Mouse (Mus musculus): Measurements from ENCODE around the gene Inpp5k. TPM values are rescaled to one million over a fixed set of nuclear protein-coding genes. Genes with fewer than 3 reads are reported as not detected.
A peak's percentile ranks its signal among the peaks of the same experiment; 100 is the strongest.

The Inpp5k gene
- polyA plus RNA-seq, 1 experiment from 2014 or later = 45.1 TPM

- peaks cover 29% of the 10 kb centered on the region for H3K4me1 ChIP-seq
- H3K27ac ChIP-seq = peak within 1 kb of the TSS; percentile 57; the same call in 1 of the 2 replicates
- H3K9ac ChIP-seq = peak within 1 kb of the TSS; percentile 59; the same call in 1 of the 2 replicates
- H3K4me3 ChIP-seq = peak within 1 kb of the TSS; percentile 48
- no peaks in the 10 kb centered on the region for H3K36me3 ChIP-seq (replicated peaks)
- 67% methylated on average over 7 of the region's 7 CpGs for WGBS
- H3K27me3 ChIP-seq (replicated peaks) = peaks cover 29% of the 10 kb centered on the region
- H3K4me2 ChIP-seq = peak within 1 kb of the TSS; percentile 93
- H3K9me3 ChIP-seq = no peaks in the 10 kb centered on the region
- ATAC-seq (replicated peaks) = no peak
These were observed 19.5 kb downstream of the Inpp5k start, which contains the start of gene Myo1c for GRCm38 (mm10) chr11:75650311-75650710. Myo1c (plus strand) TSS chr11:75650504.

- no peak for ATAC-seq (replicated peaks)
- peak overlapping the region; percentile 59; the same call in 1 of the 2 replicates for H3K9ac ChIP-seq
- H3K4me3 ChIP-seq = peak overlapping the region; percentile 48
- H3K9me3 ChIP-seq = no peaks in the 10 kb centered on the region
- H3K4me1 ChIP-seq = peaks cover 35% of the 10 kb centered on the region
- H3K27ac ChIP-seq = peak overlapping the region; percentile 57; the same call in 1 of the 2 replicates
- no peaks in the 10 kb centered on the region for H3K36me3 ChIP-seq (replicated peaks)
- H3K27me3 ChIP-seq (replicated peaks) = peaks cover 32% of the 10 kb centered on the region
- peak overlapping the region; percentile 93 for H3K4me2 ChIP-seq
- WGBS = 47% methylated on average over 13 of the region's 13 CpGs
These were observed 20.2 kb downstream of the Inpp5k start for GRCm38 (mm10) chr11:75650958-75651425.

- H3K27ac ChIP-seq = peak overlapping the region; percentile 57
- under 1% methylated on average over 54 of the region's 54 CpGs for WGBS
- H3K4me2 ChIP-seq = peak overlapping the region; percentile 93
- peaks cover 32% of the 10 kb centered on the region for H3K27me3 ChIP-seq (replicated peaks)
- peak overlapping the region; percentile 59 for H3K9ac ChIP-seq
- peaks cover 42% of the 10 kb centered on the region for H3K4me1 ChIP-seq
- H3K36me3 ChIP-seq (replicated peaks) = no peaks in the 10 kb centered on the region
- H3K9me3 ChIP-seq = no peaks in the 10 kb centered on the region
- peak; percentile 57 for ATAC-seq (replicated peaks)
- H3K4me3 ChIP-seq = peak overlapping the region; percentile 48
These were observed 20.8 kb downstream of the Inpp5k start for GRCm38 (mm10) chr11:75651426-75652221.

- WGBS = 21% methylated on average over 20 of the region's 20 CpGs
- H3K4me3 ChIP-seq = peak overlapping the region; percentile 48
- H3K27me3 ChIP-seq (replicated peaks) = peaks cover 32% of the 10 kb centered on the region
- no peak overlapping the region for H3K27ac ChIP-seq
- peaks cover 43% of the 10 kb centered on the region for H3K4me1 ChIP-seq
- no peaks in the 10 kb centered on the region for H3K9me3 ChIP-seq
- H3K9ac ChIP-seq = peak overlapping the region; percentile 59
- no peak for ATAC-seq (replicated peaks)
- no peaks in the 10 kb centered on the region for H3K36me3 ChIP-seq (replicated peaks)
- H3K4me2 ChIP-seq = peak overlapping the region; percentile 93
These were observed 21.6 kb downstream of the Inpp5k start for GRCm38 (mm10) chr11:75652222-75652941.

GRCm38 (mm10) chr11:75652942-75653684, 22.3 kb downstream of the Inpp5k start:
- Histone ChIP-seq H3K27ac (no peak overlapping the region), H3K4me1 (peaks cover 43% of the 10 kb centered on the region), H3K4me3 (peak overlapping the region; percentile 46), H3K9me3 (no peaks in the 10 kb centered on the region), H3K36me3 (replicated peaks) (no peaks in the 10 kb centered on the region), H3K4me2 (peak overlapping the region; percentile 83; the same call in 1 of the 2 replicates), H3K9ac (no peak overlapping the region), H3K27me3 (replicated peaks) (peaks cover 32% of the 10 kb centered on the region)
- WGBS = 31% methylated on average over 14 of the region's 14 CpGs
- no peak for ATAC-seq (replicated peaks)

GRCm38 (mm10) chr11:75653781-75654470, 23.1 kb downstream of the Inpp5k start:
- Histone ChIP-seq H3K27me3 (replicated peaks) (peaks cover 32% of the 10 kb centered on the region), H3K9me3 (no peaks in the 10 kb centered on the region), H3K27ac (no peak overlapping the region), H3K4me3 (peak overlapping the region; percentile 46), H3K9ac (peak overlapping the region; percentile 36), H3K4me1 (peaks cover 43% of the 10 kb centered on the region), H3K36me3 (replicated peaks) (no peaks in the 10 kb centered on the region), H3K4me2 (peak overlapping the region; percentile 83)
- WGBS = 2% methylated on average over 31 of the region's 45 CpGs
- ATAC-seq (replicated peaks) = peak; percentile 40

GRCm38 (mm10) chr11:75654471-75655390, 23.9 kb downstream of the Inpp5k start:
- Histone ChIP-seq H3K9me3 (no peaks in the 10 kb centered on the region), H3K4me2 (peak overlapping the region; percentile 83), H3K27ac (no peak overlapping the region), H3K27me3 (replicated peaks) (peaks cover 32% of the 10 kb centered on the region), H3K4me3 (peak overlapping the region; percentile 69), H3K9ac (peak overlapping the region; percentile 36; the same call in 1 of the 2 replicates), H3K4me1 (peaks cover 43% of the 10 kb centered on the region), H3K36me3 (replicated peaks) (no peaks in the 10 kb centered on the region)
- 43% methylated on average over 25 of the region's 25 CpGs for WGBS
- no peak for ATAC-seq (replicated peaks)

GRCm38 (mm10) chr11:75655621-75656545, 25.1 kb downstream of the Inpp5k start:
- H3K4me1 ChIP-seq = peaks cover 43% of the 10 kb centered on the region
- H3K36me3 ChIP-seq (replicated peaks) = no peaks in the 10 kb centered on the region
- H3K27me3 ChIP-seq (replicated peaks) = peaks cover 32% of the 10 kb centered on the region
- no peak overlapping the region for H3K27ac ChIP-seq
- H3K4me3 ChIP-seq = peak overlapping the region; percentile 69
- ATAC-seq (replicated peaks) = no peak
- no peaks in the 10 kb centered on the region for H3K9me3 ChIP-seq
- 2% methylated on average over 78 of the region's 78 CpGs for WGBS
- peak overlapping the region; percentile 54 for H3K9ac ChIP-seq
- peak overlapping the region; percentile 98 for H3K4me2 ChIP-seq

GRCm38 (mm10) chr11:75656621-75657590, 26.1 kb downstream of the Inpp5k start:
- Histone ChIP-seq H3K9me3 (no peaks in the 10 kb centered on the region), H3K4me1 (peaks cover 34% of the 10 kb centered on the region), H3K27ac (no peak overlapping the region), H3K36me3 (replicated peaks) (no peaks in the 10 kb centered on the region), H3K9ac (no peak overlapping the region), H3K4me2 (peak overlapping the region; percentile 98), H3K4me3 (peak overlapping the region; percentile 69), H3K27me3 (replicated peaks) (peaks cover 32% of the 10 kb centered on the region)
- no peak for ATAC-seq (replicated peaks)
- WGBS = 61% methylated on average over 20 of the region's 20 CpGs

All from midbrain, embryonic 15.5 days (tissue).